Mouse (Mus musculus) kidney, adult 18-20 months (tissue): ENCODE results near the gene Icam1.
"Not testable (repeated sequence)": the region's sequence is repeated elsewhere in the genome, so short reads cannot be mapped to it uniquely, and the experiment has no call there.

Experiments
- DNase-seq: peaks from one replicate; pipeline ENCODE4 v3.0.0; 2021

The Icam1 gene

GRCm38 (mm10) chr9:21025258-21025810, 9.5 kb downstream of the Icam1 start:
- DNase-seq, result no peak

- no peak for DNase-seq
Measured at GRCm38 (mm10) chr9:21026849-21027248, 11.1 kb downstream of the Icam1 start.

- no peak for DNase-seq
Measured at GRCm38 (mm10) chr9:21027774-21028290, 12.0 kb downstream of the Icam1 start.

- no peak for DNase-seq
Measured at GRCm38 (mm10) chr9:21028560-21029110, 12.8 kb downstream of the Icam1 start.

GRCm38 (mm10) chr9:21029291-21030054, 13.7 kb downstream of the Icam1 start, which contains the start of gene Icam4:
Icam4 (plus strand) TSS chr9:21029373.
- DNase-seq, result peak; percentile 88

- DNase-seq, result no peak
Measured at GRCm38 (mm10) chr9:21030055-21030600, 14.3 kb downstream of the Icam1 start.

- peak; percentile 88 for DNase-seq
Measured at GRCm38 (mm10) chr9:21030781-21031250, 15.0 kb downstream of the Icam1 start.

- peak; percentile 70 for DNase-seq
Measured at GRCm38 (mm10) chr9:21031251-21031895, 15.6 kb downstream of the Icam1 start.

GRCm38 (mm10) chr9:21031896-21032351, 16.1 kb downstream of the Icam1 start, which contains the start of gene Icam5:
Icam5 (plus strand) TSS chr9:21032073.
- peak; percentile 32 for DNase-seq

GRCm38 (mm10) chr9:21032491-21032890, 16.7 kb downstream of the Icam1 start:
- DNase-seq, result no peak

- peak; percentile 93 for DNase-seq
Measured at GRCm38 (mm10) chr9:21033136-21033535, 17.4 kb downstream of the Icam1 start.

- DNase-seq, result peak; percentile 25
Measured at GRCm38 (mm10) chr9:21034481-21035085, 18.8 kb downstream of the Icam1 start.

GRCm38 (mm10) chr9:21035586-21035985, 19.8 kb downstream of the Icam1 start:
- no peak for DNase-seq

GRCm38 (mm10) chr9:21036161-21036560, 20.4 kb downstream of the Icam1 start:
- DNase-seq, result no peak

- no peak for DNase-seq
Measured at GRCm38 (mm10) chr9:21036666-21037065, 20.9 kb downstream of the Icam1 start.

- peak; percentile 14 for DNase-seq
Measured at GRCm38 (mm10) chr9:21037481-21037891, 21.7 kb downstream of the Icam1 start.

GRCm38 (mm10) chr9:21039779-21040178, 24.0 kb downstream of the Icam1 start:
- DNase-seq, result no peak

- DNase-seq, result no peak
Measured at GRCm38 (mm10) chr9:21041308-21041707, 25.5 kb downstream of the Icam1 start.

- no peak for DNase-seq
Measured at GRCm38 (mm10) chr9:21043563-21043962, 27.8 kb downstream of the Icam1 start.

- not testable (repeated sequence) for DNase-seq
Measured at GRCm38 (mm10) chr9:21044785-21045184, 29.0 kb downstream of the Icam1 start.

- DNase-seq, result no peak
Measured at GRCm38 (mm10) chr9:21045235-21045634, 29.4 kb downstream of the Icam1 start.

GRCm38 (mm10) chr9:21051578-21051977, 35.8 kb downstream of the Icam1 start:
- no peak for DNase-seq
